Mouse (Mus musculus) stomach, postnatal 0 days (tissue): ENCODE results near the gene Samd13.

Experiments used
- CTCF ChIP-seq: IDR thresholded peaks from 2 replicates; pipeline ENCODE4 v1.5.1; 2016; ENCODE audit warnings: antibody characterized with exemption, low read depth, mild to moderate bottlenecking, moderate library complexity
- EP300 ChIP-seq: optimal IDR thresholded peaks from 2 replicates; pipeline ENCODE3; 2016; ENCODE audit warnings: antibody characterized with exemption

DNA sequence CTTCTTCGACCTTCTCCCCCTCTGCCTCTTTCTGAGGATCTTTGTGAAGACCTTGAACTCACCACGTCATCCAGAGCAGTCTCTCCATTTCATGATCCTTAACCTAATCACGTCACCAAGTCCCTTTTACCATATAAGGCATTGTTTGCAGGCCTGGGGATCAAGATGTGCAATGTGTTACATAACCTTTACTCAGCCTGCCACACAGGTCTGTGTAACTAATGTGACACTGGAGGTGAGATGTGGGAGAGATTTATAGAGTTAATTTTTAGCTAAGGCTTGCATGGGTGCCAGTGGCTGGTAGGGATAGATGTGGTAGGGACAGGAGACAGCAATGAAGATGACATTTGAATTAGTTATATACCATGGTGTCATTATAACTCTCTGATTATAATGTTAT, 23.0 kb upstream of the Samd13 start:
- TF ChIP-seq CTCF (no peak), EP300 (no peak)
